Mouse (Mus musculus) Muller cell, postnatal 12 days (primary cell): ENCODE measurements around the gene Hcn1.

Source experiments
- DNase-seq: peaks from one replicate; pipeline ENCODE4 v3.0.0-alpha.2; 2015; ENCODE audit errors: inconsistent ontology term

Gene Hcn1

GRCm38 (mm10) chr13:117602181-117602580, at the start of gene Hcn1:
TSS of gene Hcn1 (plus strand) at chr13:117602320.
- peak; percentile 83 for DNase-seq

GRCm38 (mm10) chr13:117567251-117567650, 34.9 kb upstream of the Hcn1 start:
- DNase-seq = peak; percentile 82

GRCm38 (mm10) chr13:117571747-117572146, 30.4 kb upstream of the Hcn1 start:
- no peak for DNase-seq

- no peak for DNase-seq
These were observed 7.5 kb upstream of the Hcn1 start for GRCm38 (mm10) chr13:117594494-117595182.

- no peak for DNase-seq
These were observed 7.0 kb upstream of the Hcn1 start for GRCm38 (mm10) chr13:117595183-117595532.

- DNase-seq = no peak
These were observed 672 bp upstream of the Hcn1 start for GRCm38 (mm10) chr13:117601331-117601965.

GRCm38 (mm10) chr13:117602617-117603358, 668 bp downstream of the Hcn1 start:
- peak; percentile 4 for DNase-seq

GRCm38 (mm10) chr13:117603421-117603820, 1.3 kb downstream of the Hcn1 start:
- no peak for DNase-seq

- peak; percentile 34 for DNase-seq
These were observed 2.0 kb downstream of the Hcn1 start for GRCm38 (mm10) chr13:117604073-117604472.

GRCm38 (mm10) chr13:117604971-117605750, 3.0 kb downstream of the Hcn1 start:
- no peak for DNase-seq

GRCm38 (mm10) chr13:117611881-117612280, 9.8 kb downstream of the Hcn1 start:
- no peak for DNase-seq

GRCm38 (mm10) chr13:117619544-117619943, 17.4 kb downstream of the Hcn1 start:
- no peak for DNase-seq

GRCm38 (mm10) chr13:117657501-117657900, 55.4 kb downstream of the Hcn1 start:
- no peak for DNase-seq

GRCm38 (mm10) chr13:117658414-117659175, 56.5 kb downstream of the Hcn1 start:
- peak; percentile 16 for DNase-seq

GRCm38 (mm10) chr13:117659511-117659910, 57.4 kb downstream of the Hcn1 start:
- peak; percentile 28 for DNase-seq

- DNase-seq = no peak
These were observed 60.5 kb downstream of the Hcn1 start for GRCm38 (mm10) chr13:117662661-117663060.

GRCm38 (mm10) chr13:117669303-117669702, 67.2 kb downstream of the Hcn1 start:
- DNase-seq = peak; percentile 32

- peak; percentile 22 for DNase-seq
These were observed 69.7 kb downstream of the Hcn1 start for GRCm38 (mm10) chr13:117671851-117672250.

- DNase-seq = no peak
These were observed 74.3 kb downstream of the Hcn1 start for GRCm38 (mm10) chr13:117676418-117676817.

GRCm38 (mm10) chr13:117687670-117688069, 85.5 kb downstream of the Hcn1 start:
- no peak for DNase-seq

GRCm38 (mm10) chr13:117694729-117695332, 92.7 kb downstream of the Hcn1 start:
- no peak for DNase-seq
